Mouse (Mus musculus): Measurements from ENCODE around the gene Arrdc1.

Gene Arrdc1

DNA sequence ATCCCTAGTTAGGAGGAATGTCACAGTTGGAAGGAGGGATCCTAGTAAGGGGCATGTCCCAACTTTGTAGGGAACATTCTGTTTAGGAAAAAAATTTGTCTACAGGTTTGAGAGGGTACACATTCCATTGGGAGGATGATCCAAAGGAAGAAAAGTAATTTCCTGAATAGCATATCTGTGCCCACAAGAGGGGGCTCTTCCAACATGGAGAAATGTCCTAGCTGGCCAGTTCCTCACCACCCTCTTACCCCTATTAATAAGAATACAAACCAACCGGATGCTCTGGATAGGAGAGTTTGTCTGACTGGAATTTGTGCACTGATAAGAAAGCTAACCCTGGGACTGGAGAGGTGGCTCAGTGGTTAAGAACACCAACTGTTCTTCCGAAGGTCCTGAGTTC, 11.5 kb downstream of the Arrdc1 start:
- in situ Hi-C loops (cut with MboI, MseI): no loop called here

DNA sequence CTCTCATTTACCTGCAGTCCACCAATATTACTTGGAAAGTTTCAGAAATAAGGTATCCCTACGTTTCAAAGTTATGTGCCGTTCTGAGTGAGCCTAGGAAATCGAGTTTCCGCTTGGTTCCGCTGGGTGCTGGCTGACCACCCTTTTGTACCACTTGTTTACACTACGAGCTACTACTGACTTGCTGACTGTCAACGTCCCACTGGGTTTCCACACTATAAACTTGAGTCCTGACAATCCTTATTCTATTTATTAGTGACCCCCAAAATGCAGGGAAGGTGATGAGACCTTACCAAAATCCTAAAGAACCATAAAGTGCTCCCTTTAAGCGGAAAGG, 15.2 kb downstream of the Arrdc1 start:
- in situ Hi-C loops (cut with MboI, MseI): no loop called here

DNA sequence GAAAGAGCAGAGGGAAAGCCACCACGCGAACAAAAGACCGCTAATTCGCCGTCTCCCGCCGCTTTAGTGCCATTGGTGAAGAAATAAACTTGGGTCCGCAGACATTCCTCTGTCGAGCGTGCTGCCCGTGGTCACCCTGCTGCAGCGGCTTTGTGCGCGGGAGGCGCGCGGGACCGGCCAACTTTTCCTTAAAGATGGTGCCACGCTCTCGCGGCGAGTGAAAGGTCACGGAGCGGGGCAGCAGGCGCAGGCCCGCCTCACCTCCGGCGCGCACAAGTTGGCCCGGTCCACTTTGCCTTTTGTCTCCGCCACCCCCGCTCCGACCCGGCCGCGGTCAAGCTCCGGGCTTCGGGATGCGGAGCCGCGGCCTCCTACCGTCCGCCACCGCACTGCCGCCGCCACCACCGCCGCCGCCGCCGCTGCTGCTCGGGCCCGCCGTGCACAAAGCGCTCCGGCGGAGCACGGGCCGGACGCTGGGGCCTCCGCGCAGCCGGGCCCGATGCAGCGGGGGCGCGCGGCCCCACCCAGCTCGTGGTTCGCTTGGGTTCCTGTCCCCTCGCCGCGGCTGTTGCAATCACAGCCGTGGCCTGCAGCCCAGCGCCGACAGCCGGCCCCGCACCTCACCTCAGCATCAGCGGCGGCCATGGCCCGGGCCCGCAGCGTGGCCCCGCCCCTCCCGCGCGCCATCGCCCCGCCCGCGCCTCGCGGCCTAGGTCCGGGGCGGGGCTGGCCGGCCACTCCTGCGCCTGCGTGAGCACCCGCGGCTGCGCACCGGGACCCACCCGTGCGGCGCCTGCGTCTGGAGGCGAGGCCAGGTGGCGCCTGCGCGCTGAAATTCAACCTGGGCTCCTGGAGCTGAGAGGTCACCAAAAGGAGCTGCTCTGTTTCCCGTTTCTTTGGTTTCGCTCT, 15.9 kb downstream of the Arrdc1 start, which contains the start of gene Ehmt1:
TSS of gene Ehmt1 (minus strand) at position 685 of the 909 bp plus-strand sequence.
- in situ Hi-C loops (cut with MboI, MseI): no loop called here

GRCm38 (mm10) chr2:24914762-24915161, 20.3 kb downstream of the Arrdc1 start:
- in situ Hi-C loops (cut with MboI, MseI): no loop called here

- in situ Hi-C loops (cut with MboI, MseI): no loop called here
Measured at GRCm38 (mm10) chr2:24912589-24912988, 22.5 kb downstream of the Arrdc1 start.

DNA sequence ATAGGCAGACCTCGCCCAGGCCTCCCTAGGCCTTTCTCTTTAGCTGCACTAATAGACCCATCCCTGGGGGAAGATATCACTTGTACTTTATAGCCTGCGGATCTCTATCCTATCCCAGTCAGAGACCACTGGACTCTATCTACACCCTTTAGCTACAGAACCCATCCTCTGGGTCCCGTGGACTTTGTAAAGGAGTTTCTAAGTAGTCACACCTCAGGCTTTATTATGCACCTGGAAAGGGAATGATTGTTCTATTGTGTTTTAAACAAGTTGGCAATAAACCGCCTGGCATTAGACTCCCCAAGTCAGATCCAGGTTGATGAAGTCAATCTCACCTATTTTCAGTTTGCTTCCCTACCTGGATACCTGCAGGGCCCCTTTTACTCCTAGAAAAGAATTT, 22.9 kb downstream of the Arrdc1 start:
- in situ Hi-C loops (cut with MboI, MseI): no loop called here

DNA sequence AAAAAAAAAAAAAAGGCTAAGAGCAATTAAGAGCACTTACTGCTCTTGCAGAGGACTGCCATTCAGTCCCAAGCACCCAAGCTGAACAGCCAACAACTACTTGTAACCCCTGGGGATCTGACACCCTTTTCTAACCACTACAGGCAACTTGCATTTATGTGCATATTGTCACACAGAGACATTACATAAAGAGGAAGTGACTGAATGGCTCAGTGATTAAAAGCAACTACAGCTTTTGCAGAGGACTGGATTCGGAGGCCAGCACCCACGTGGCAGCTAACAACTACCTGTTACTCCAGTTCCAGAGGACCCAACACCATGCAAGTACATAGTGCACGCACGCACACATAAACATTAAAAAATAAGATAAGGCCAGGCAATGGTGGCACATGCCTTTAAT, 24.6 kb downstream of the Arrdc1 start:
- in situ Hi-C loops (cut with MboI, MseI): no loop called here

DNA sequence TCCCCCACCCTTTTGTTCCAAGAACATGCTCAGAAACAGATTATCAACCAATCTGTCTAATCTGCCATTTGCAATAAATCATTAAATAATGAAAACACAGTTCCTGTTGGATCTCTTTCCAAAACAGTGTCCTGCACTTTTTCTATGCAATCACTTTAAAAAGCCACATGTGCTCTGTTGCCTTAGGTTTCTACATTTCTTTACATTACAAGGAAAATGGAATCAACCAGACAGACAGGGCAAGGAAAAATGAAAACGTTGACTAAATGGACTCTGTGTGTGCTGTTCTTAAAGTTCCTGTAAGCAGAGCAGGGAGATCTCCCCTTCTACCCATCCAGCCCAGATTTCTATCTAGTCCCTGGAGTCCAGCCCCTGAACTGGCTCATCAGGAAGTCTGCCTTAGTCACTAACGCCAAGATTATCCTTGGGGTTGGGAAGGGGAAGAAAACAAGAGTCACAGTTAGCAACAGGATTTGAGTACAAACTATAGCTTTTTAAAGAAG, 29.3 kb downstream of the Arrdc1 start:
- in situ Hi-C loops (cut with MboI, MseI): no loop called here

- in situ Hi-C loops (cut with MboI, MseI): no loop called here
Measured at GRCm38 (mm10) chr2:24904823-24905652, 30.0 kb downstream of the Arrdc1 start.

GRCm38 (mm10) chr2:24902999-24903398, 32.1 kb downstream of the Arrdc1 start:
- in situ Hi-C loops (cut with MboI, MseI): no loop called here

DNA sequence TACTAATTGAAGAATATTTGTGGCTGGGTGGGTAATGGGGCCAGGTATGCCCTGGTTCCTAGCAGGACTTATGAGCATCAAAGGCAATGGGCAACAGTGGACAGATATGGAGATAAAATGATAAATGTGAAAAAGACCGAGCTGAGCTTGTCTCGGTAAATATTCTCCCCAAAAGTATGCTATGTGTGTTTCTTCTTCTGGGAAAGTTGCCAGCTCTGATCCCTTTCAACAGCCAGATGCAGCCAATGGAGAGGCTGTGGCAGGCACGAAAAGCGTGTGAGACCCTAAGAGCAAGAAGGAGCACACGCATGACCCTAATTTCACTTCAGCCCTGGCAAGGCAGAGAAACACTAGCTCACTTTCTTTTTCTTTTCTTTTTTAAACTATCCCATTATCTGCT, 34.0 kb downstream of the Arrdc1 start:
- in situ Hi-C loops (cut with MboI, MseI): no loop called here

DNA sequence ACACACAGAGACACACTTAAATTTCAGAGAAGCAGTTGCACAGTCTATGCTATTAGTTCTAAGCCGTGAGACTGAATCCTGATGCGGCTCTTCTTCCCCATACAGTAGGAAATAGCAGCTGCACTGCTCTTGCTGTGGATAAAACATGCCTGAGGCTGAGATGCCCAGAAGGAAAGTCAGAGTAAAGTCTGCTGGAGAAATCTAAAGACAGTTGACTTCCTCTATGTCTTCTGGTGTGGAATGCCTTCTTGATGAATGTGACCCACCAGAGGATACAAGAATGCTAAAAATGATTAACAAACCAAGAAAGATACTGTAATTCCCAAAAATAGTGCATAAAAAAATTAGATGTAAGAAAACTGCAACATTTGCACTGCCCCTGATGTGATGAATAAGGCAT, 35.8 kb downstream of the Arrdc1 start:
- in situ Hi-C loops (cut with MboI, MseI): no loop called here

DNA sequence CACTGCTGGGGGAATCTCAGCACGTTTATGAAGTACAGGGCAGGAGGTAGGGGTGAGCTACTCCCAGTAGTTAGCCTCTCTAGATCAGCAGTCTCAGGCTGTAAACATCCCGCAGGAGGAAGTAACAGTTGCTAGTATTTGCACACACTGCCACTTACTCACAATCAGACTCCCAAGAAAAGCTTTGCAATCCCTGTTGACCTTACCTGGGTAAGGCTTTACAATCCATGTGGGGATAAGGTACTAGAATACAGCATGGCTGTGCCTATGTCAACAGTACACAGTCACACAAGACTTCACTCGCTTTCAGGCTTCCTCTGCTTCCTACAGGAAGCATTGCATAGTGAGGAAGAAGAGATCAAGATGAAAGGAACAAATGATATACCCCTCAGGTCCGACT, 38.3 kb downstream of the Arrdc1 start:
- in situ Hi-C loops (cut with MboI, MseI): no loop called here

DNA sequence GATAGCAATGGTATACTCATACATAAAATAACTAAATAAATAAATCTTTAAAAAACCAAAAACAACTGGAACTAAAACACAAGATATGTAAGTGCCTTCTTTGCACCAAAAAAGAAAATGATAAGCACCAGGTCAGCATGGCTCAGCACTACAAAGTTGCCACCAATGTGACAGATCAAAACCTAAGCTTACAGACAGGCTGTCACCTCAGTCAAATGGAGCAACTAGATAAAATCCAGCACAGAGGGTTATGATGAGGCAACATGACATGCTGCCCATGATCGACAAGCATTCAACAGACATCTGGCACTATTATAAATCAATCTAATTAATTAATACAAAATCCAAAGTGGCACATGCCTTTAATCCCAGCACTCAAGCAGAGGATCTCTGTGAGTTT, 40.8 kb downstream of the Arrdc1 start:
- in situ Hi-C loops (cut with MboI, MseI): no loop called here

DNA sequence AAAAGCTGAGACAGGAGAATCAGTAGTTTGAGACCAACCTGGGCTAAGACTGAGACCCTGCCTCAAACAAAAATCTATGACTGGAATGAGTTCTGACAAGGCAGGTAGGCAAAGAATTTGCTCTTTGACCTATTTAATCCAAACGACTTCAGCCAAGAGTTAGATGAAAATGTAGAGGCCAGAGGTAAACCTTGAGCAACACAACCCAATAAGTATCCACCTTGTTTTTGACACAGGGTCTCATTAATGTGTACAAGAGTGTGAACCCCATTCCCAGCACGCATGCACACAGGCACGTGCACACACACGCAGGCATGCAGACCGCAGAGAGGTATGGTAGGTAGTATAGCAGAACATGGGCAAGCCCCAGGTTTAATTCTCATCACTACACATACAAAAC, 42.7 kb downstream of the Arrdc1 start:
- in situ Hi-C loops (cut with MboI, MseI): no loop called here

- in situ Hi-C loops (cut with MboI, MseI): no loop called here
Measured at GRCm38 (mm10) chr2:24890541-24891447, 44.3 kb downstream of the Arrdc1 start.

- in situ Hi-C loops (cut with MboI, MseI): no loop called here
Measured at GRCm38 (mm10) chr2:24888895-24889294, 46.2 kb downstream of the Arrdc1 start.

DNA sequence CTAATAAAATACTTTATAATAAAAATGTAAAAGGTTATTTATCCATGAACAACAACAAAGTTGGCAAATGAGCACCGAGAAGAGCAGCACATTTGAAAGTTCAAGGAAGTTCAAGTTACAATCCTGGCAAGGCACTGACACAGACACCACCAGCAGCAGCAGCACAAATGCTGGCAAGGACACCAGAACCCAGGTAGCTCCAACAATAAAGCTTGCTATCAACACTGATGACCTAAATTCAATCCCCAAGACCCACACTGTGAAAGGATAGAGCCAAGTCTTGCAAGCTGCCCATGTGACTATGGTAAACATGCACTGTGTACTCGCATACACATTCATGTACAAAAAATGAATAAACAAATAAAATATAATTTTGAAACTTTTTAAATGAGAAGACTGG, 54.4 kb downstream of the Arrdc1 start:
- in situ Hi-C loops (cut with MboI, MseI): no loop called here
